Mouse (Mus musculus) lung, adult 18-20 months (tissue): ENCODE measurements around the gene Cpa1.
A peak's percentile ranks its signal among the peaks of the same experiment; 100 is the strongest.

Experiments used
- DNase-seq, 2 experiments: peaks; one replicate each; pipeline ENCODE4 v3.0.0; 2022; ENCODE audit warnings: mixed read lengths in 2 of 2

Cpa1 gene

DNA sequence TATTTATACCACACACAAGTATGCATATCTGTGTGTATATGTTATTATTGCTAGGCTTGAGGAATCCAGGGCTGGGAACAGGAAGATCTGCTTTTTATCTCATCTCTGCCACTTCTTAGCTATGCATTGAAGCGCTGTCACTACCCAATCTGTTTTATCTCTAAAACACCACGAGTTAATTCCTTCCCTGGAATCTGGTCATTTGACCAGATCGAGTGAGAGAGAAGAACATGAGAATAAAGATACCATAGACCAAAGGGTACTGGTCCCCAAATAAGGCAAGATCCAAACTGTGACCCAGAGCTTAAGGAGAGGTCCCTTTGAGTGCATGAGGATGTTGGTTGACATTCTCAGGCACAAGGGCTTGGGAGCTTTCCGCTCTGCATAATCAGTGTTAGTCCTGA lies 17.0 kb upstream of the Cpa1 start:
- DNase-seq: no peak

DNA sequence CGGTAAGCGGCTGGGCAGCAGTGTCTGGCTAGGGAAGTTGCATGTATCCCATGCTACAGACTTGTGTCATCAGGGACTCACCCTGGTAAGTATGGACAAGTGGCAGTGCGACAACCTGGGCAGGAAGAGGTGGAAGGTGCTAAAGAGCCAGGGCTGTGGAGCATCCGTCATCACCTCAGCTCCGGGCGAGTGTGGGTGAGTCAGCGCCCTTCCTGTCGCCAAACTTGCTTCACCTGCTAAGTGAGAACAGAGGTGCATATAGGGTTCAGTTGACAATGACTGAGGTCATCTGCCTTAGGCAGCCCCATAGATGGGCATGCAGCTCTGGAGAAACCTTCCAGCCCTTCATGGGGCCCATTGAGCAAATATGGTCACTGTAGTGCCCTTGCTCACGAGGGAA lies 14.3 kb upstream of the Cpa1 start:
- no peak for DNase-seq

DNA sequence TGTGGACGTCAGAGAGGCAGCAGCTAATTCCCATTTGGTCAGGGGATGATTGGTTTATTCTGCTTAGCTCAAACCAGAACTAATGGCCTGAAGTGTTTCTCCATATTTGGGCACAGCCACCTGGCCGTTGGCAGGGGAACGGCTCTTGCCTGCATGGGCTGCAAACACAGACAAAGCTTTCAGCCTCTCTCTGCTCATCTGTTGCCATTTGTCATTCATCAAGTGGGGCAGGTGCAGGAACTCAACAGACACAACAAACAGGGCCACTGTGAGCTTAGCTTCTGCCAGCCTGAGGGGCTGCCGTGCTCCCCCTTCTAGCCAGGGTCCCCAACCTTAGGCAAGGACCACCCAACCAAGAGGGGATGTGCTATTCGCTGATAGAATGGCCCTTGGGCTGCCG lies 10.9 kb upstream of the Cpa1 start:
- no peak for DNase-seq

DNA sequence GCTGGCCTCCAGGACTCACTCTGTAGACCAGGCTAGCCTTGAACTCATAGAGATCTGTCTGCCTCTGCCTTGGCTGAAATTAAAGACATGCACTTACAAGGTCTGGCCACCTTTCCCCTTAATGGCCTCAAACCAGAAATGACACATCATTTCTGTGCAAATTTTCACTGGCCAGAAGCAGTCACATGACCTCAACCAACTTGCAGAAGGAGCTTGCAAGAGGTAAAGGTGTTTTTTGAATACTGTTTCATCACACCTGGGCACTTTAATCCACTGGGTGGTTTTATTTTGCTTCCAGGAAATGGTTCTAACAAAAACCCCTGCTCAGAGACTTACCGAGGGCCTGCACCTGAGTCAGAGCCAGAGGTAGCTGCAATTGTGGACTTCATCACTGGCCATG lies 9.0 kb upstream of the Cpa1 start:
- DNase-seq: no peak

DNA sequence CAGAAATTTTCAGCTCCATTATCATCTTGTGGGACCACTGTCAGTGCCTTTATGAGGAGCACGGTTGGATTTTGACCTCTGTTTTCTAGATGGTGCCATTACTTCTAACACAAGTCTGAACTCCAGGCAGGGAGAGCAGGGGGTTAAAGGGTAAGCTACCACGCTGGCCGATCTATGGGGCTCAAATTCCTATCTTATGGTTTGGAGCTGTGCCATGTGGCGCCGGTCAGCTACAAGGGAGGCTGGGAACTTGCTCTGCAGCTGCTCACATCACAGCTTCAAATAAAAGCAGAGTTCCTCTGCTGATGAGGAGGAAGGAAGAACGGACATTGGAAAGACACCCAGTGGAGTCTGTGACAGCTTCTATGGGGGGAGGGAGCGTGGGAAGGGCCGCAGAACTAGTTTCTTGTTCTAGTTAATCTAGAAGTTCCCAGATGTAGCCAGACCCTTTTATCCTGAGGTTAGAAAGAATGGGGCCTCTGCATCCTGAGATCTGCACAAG lies 3.6 kb upstream of the Cpa1 start:
- DNase-seq: no peak

DNA sequence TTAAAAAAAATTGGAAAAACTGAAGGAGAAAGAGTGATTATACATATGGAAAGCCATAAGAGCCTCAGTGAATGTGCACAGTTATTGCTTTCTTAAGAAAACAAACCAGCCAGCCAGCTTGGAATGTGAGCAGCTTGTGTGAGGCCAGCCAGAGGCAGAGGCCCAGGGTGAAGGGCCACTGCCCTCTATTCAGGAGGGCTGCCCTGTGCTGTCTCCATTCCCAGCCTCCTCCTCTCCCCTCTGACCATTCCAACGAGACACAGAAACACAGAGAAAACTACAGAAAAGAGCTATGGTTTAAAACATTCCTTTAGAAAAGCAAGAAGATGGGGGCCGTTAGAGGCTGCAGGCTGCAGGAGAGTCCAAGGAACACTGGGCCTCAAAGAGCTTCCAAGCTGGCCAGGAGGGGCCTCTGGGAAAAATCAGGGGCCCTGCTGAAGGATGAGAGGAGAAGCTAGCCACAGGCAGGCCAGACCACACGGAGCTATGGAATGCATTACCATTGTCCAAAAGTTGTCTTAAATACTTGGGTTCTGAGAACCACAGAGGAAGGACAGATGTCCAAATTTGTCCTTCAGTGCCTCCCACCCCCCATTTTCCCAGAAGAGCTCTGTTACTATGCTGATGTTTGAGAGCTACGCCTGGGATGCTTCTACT lies 2.7 kb upstream of the Cpa1 start:
- DNase-seq: no peak

DNA sequence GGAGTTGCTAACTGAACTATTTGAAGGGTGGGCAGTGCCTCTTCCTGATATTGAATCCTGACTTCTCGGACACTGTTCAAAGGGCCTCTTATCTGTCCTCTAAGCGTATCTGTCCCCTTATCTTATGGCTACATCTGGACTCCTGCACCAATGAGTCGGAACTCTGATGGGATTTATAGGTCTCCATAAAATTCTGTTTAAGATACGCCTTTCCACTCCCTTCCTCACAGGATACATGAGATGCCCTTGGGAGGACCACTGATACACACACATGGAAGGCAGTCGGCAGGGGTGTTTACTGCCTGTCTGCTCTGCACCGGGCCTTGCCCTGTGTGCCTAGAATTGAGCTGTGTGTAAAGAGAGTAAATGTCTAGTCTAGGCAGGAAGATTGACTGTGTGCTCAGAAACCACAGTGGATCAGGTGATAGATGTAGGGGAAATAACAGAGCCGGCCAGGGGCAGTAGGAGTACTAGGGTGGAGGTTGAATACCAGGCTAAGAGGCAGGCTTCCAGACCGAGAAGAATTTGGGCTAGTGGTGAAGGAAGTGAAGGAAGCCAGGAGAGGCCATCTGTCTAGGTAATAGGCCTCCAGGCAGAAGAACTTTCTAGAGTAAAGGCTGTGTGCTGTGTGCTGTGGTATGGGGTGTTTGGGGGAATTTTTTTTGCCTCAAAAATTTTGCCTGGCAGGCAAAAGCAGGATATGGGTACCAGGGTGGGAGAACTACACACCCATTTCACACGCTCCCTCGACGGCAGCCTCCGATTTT lies 4.9 kb downstream of the Cpa1 start:
- DNase-seq: peak in 1 of 2 experiments; percentile 20

DNA sequence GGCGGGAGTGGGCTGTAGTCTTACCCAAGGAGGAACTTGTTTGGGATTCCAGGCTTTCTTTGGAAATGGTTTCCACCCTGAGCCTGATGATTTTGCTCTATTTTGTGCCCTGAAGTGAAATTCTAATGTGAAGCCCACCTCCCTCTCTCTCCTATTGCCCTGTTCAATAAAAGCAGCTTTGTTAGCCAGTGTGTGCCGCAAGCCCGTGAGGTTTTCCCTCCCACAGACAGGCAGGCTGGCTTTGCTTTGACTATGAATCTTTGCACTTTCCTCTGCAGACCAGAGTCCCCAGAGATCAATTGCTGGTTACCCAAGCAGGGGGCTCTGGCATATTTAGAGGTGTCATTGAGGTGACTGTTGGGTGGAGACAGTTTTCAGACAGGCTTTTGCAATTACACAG lies 5.4 kb downstream of the Cpa1 start:
- no peak for DNase-seq

DNA sequence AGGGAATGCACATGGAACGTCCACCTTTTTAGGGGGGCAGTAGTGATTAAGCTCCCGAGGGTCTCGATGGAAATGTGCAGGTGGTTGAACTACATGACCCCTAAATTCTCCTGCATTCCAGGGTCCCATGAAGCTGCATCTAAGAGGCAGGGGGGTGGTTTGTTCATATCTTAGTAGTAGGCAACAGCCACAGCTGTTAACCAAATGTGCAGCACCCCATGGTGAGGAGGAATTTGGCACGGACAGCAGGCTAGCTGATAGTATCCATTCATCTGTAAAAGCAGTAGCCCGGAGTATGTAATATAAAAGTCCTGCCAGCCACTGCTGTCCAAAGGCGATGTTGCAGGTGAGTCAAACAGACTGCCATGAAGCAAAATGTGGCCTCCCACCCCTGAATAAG lies 6.4 kb downstream of the Cpa1 start:
- DNase-seq: no peak

DNA sequence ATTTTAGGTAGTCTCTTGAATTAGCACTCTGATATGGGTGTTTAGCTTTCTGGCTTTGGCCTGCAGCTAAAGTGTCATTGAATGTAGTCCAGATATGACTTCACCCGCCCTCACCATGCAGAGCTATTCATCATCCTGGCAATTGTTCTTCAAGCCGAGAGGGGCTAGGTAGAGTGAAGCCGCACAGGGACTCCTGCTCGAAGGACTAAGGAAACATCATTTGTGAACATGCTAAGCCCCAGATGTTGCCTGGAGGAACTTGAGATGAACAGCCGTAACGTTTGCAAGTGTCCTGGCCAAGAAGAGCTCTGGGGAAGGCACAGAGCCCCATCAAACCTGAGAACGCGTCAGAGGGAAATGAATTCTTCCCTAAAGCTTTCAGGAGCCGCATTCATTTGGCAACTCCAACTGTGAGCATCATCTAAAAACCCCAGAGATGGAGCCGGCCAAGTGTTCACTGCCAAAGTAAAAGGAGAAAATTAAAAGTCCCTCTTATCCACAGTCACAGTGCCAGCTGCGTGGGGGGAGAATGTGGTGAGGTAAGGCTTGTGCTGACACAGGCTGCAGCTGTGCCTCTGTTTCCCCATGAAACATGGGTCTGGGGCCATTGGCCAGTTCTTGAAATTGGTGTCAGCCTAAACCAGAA lies 10.8 kb downstream of the Cpa1 start:
- no peak for DNase-seq

DNA sequence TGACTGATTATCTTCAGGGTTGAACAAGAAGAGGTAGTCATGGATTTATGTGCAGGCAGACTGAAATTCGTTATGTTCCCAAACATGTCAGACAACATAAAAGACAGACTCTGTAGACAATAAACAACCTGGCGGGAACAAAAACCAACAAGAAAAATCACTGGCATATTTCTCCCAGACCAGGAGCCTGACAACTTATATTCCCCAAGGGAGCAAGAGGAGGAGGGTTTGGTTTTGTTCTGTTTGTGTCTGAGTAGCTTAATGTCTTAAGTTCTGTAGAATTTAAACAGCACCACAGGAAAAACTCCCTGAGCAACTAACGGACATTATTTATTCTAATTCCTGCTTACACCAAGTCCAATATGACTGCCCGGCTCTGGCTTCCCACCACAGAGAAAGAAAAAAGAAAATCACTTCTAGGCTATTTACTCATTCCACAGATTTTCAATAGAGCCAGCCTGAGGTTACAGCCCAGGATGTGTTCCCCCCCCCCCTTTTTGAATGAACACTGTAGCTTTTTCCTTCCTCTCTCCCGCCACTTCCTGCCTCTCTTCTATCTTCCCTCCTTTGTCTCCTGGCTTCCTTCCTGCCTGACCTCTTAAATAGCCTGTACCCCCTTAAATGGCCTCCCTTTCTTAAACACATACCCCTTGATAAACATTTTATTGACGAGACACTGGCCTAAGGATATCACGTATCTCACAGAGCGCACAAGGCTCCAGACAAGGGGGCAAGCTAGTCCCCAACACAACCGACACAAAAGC lies 13.6 kb downstream of the Cpa1 start:
- DNase-seq: no peak

DNA sequence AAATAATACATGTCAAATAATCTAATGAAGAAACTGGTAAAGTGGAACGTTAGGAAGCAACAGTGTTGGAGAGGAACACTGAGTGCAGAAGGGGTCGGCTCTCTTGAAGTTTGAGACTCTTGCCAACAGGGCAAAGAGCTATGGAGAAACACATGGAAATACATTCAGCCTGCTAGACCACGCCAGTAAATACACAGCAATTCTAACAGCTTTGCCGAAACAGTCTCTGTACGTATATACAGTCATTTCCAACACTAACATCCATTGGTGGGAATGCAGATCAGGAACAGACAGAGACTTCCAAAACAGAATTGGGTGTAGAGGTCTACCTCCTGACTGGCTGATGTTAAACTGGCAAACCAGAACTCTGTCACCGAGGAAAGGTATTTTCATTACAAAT lies 14.5 kb downstream of the Cpa1 start:
- no peak for DNase-seq

DNA sequence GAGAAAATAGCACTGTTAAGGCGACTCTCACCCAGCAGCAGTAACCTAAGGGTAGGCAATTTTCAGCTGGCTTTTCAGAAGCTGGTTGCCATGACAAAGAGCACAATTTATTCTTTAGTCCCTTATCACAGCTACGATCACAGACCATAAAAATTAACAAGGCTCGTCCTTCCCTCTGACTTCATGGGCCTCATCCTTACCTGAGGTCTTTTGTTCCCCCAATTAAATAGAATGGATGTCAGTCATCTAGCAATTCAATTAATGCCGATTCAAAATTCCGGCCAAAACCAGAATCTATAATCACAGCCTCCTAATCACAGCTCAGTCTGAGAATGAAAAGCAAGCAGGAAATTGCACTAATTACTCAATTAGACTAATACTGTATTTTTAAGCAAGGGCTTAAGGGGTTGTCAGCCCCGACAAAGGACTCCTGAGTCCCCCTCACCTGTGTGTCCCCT lies 15.4 kb downstream of the Cpa1 start:
- no peak for DNase-seq

DNA sequence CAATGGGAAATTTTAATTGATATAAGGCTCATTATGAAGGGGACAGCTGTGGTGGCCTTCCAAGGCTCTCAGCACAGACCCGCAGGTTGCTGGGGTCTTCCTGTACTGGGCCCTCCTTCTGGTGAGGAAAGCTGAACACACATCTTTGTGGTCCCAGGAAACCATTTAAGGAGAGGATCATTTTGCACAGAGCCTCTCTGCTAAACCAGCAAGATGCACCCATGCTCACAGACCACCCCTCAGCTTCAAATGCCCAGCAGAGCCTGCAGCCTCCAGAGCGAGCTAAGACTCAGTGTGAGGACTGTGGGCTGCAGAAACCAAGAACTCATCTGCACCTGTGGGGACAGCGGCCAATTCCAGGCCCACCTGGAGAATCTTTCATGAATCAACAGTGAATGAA lies 15.9 kb downstream of the Cpa1 start:
- DNase-seq: no peak

DNA sequence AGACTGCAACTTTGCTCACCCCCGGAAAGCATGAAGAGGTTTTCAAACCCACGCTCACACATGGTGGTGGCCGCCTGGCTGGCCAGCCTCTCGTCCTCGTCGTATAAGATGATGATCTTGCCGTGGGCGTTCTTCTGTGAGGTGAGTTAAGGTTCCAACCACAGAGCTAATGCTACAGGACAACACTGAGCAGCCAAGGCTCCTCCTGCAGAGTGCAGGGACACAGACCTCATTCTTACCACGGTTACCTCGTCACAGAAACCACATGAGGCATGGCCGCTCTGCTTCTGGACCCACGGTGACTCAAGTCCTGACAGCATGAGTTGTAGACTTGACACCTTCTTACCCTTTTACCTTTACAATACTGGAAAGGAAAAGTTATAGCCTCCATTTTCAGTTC lies 18.3 kb downstream of the Cpa1 start:
- DNase-seq: no peak

DNA sequence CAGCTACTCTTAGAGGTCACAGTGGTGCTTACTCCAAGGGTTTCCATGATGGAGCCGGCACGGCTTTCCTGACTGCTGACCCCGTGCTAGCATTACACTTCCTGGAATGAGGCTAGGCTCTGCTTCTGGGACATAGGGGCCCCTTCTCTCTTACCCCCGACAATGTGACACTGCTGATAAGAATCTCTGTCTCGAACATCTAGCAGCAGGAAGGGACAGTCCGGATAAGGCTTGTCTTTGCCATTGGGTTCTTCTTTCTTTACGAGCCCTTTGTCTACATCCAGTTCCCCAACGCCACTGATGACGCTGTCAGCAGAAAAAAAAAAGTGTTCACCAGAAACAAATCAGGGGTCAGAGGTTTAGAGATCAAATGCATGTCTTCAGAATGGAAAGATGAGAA lies 19.6 kb downstream of the Cpa1 start:
- DNase-seq: no peak

DNA sequence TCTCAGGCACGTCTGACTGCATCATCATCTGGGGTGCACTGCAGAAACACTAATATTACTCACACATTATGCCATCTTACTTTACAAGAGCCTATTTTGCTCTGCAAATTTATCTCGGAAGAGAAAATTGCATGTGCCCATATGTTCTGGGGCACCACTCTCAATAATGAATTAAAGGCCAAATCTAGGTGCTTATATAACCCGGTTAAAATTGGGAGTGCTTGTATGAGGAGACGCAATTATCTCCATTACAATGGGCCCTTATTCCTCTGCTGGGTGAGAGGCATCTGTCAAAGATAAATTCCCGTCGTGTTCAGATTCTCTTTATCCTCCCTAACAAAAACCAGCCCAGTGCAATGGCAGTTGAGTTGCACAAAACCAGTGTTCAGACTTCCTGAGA lies 25.8 kb downstream of the Cpa1 start:
- DNase-seq: no peak

DNA sequence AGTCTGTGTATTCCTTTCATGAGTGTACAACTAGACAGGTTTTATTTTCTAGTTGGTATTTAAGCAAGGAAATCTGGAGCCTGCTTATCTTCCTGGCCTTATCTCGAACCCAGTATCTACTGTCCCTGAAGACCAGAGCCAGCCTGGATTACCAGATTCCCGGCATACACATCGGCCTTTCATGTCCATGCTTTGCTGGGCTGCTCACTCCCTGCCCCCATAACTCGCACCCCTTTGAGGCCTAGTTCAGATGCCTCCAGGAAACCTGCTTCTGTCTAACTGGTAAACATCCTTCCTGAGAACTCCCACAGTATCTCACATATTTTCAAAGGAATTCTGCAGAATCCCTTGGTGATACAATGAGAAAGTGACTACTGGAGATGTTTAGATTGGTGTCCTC lies 26.3 kb downstream of the Cpa1 start:
- DNase-seq: no peak

DNA sequence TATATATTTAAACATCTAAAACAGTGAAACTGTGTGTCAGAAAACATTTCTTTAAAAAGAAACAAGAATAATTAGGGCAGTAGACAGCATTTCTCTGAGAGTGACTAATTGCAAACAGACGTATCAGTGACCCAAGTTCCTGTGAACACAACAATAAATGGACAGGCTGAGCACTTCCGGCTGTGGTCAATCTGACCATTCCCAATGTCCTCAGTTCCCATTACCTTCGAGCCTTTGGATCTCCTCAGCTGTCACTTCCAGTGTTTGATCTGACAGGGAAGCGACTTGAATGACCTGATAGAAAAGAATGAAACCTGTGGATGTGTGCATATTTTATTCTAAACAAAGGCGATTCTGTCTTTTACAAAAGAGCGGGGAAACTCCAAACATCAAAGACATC lies 27.0 kb downstream of the Cpa1 start:
- DNase-seq: no peak

DNA sequence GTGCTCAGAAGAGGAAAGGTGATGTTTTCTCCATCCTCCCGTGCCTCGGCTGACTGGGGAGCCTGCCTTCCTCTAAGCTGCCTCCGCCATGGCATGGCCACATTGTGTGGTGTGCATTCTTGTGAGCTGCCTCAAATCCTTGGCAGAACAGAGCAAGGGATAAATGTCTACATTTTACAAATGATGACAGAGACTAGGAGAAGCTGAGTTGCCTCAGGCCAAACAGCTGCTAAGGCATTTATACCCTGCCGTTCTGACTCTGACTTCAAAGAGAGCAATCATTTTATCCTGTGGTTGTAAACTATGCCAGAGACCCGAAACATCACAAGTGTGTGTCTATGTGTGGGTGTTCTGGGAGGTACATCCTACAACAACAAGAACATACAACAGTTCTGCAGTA lies 28.6 kb downstream of the Cpa1 start:
- no peak for DNase-seq

DNA sequence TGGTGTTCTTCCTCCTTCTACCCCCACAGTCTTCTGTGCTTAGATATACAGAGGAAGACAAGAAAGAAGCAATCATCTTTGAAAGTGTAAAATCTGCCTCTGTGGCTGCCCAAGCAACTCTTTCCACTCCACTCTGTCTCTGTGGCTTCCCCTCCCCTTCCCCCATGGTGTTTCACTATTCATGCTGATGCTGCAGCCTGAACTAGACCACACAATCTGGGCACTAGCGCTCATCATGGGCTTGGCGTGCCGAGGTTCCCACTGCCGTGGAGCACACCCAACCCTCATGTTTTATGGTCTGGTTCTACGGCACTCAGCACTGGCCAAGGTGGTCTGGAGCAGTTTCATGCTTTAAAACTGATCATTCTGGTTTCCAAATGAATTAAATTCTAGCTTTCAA lies 32.7 kb downstream of the Cpa1 start:
- DNase-seq: no peak

DNA sequence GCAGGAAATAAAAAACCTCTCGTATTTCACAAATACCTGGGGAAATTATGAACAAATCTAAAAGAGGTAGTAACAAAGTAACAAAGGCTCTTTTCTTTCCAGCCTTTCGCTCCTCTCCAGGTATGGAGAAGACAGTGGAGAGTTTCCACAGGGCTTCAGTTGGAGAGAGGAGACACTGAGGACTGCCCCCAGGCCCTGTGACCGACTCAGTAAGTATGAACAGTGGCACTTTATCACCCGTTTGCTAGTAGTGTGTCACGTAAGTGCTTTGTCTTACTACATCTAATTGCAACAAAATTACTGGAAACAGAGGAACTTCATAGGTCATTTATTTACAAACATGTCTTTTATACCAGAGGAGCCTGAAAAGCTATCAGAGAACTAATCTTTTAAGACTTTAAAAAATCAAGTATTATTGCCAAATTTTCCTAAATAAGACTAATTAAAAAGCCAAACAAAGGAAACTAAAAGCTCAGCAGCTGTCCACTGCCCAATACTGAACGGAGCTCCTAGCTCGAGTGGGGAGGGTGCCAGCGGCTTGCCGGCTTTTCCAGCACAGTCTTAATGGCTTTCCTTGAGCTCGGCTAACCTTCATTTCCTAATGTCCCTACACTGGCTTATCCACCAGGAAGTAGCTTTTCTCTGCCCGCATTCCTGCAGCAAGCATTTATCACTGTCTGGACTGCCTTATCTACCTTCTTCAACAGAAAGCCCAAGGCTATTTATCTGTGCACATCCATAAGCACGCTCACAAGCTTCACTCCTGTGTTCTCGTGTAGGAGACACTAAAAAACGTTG lies 34.9 kb downstream of the Cpa1 start:
- DNase-seq: no peak
